Mouse (Mus musculus) fat pad, adult 2 months (tissue): ENCODE results near the gene Ssu72.

Source experiments
- DNase-seq: peaks from one replicate; pipeline ENCODE4 v3.0.0-alpha.2; 2011; ENCODE audit warnings: low read depth, low spot score; ENCODE audit errors: extremely low read depth

Gene Ssu72

DNA sequence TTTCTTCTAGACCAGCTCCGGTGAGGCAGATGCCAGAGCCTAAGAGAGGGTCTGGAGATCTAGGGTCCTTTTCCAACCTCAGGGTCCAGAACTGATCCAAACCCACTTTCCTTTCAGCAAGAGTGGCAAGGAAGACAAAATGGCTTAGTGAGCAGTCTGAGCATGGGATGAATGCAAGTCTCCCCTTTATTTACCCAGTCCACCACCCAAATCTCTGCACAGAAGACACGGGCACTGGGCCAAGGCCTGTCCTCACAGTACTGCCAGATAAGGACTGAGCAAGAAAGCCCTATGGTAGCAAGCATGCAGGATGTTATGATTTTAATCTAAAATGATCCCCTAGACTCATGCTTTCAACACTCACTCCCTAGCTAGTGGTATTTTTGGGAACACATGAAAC, 73.2 kb downstream of the Ssu72 start:
- no peak for DNase-seq

DNA sequence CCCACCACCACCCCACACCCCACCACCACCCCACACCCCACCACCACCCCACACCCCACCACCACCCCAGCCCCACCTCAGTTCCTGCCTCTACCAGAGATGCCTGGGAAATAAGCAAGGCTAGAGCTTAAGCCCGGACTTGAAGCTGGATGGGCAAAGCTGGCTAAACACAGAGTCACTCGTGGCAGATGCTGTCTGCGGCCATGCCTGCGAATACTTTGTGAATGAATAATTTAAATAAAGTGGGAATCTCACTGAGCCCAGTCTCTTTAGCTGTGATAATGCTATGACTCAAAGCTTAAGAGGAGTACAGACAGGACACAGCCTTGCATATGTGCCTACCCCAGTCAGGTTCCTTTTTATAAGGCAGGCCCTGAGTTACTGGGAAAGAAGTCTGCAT, 74.9 kb downstream of the Ssu72 start:
- no peak for DNase-seq

DNA sequence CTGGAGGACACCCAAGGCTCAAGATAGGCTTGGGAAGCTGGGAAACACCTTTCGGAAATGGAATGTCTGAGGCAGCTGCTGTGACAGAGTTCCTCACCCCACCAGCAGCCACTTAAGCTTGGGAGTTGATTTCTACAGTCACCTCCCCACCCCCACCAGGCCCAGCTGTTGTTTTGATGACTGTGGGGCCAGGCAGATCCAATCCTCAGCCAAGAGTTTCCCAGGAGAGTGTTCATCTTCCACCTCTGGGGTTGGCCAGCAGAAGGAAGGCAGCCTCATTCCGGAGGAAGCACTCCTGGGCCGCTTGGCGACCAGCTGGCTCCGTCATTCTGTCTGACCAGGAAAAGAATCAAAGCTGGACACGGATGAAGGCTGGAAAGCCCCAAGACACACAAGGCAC, 76.3 kb downstream of the Ssu72 start:
- no peak for DNase-seq
